Mouse (Mus musculus) lung, embryonic 16.5 days (tissue): ENCODE measurements around the gene Ist1. TPM values are rescaled to one million over a fixed set of nuclear protein-coding genes. Genes with fewer than 3 reads are reported as not detected.

Source experiments
- ATAC-seq: fragments of 200-750 bp; cut with Nextera tagmentation; 2 replicates; pipeline ENCODE4 v1.8.0; 2017; ENCODE audit warnings: low read depth, mild to moderate bottlenecking, moderate library complexity
- H3K27ac ChIP-seq: fragments of 300-500 bp; sonication (generic); 2 replicates; pipeline ENCODE4 v1.5.1; 2014; ENCODE audit warnings: mild to moderate bottlenecking, control low read depth, low read length
- H3K27me3 ChIP-seq: fragments of 300-500 bp; sonication (generic); 2 replicates; pipeline ENCODE4 v1.6.1; 2014; ENCODE audit warnings: low read depth, low read length, mixed read lengths; ENCODE audit not compliant: control insufficient read depth, insufficient read depth
- H3K36me3 ChIP-seq: fragments of 300-500 bp; sonication (generic); 2 replicates; pipeline ENCODE4 v1.6.1; 2014; ENCODE audit warnings: low read length; ENCODE audit not compliant: control insufficient read depth, insufficient read depth
- H3K4me1 ChIP-seq: fragments of 300-500 bp; sonication (generic); replicated peaks from 2 replicates; pipeline ENCODE4 v1.6.1; 2014; ENCODE audit warnings: low read length, mixed read lengths; ENCODE audit not compliant: control insufficient read depth, insufficient read depth
- H3K4me2 ChIP-seq: fragments of 300-500 bp; sonication (generic); 2 replicates; pipeline ENCODE4 v1.6.1; 2014; ENCODE audit warnings: low read depth, low read length, control low read depth
- H3K4me3 ChIP-seq: fragments of 300-500 bp; sonication (generic); 2 replicates; pipeline ENCODE4 v1.5.1; 2014; ENCODE audit warnings: mild to moderate bottlenecking, low read length, control low read depth
- H3K9ac ChIP-seq: fragments of 300-500 bp; sonication (generic); 2 replicates; pipeline ENCODE4 v1.6.1; 2014; ENCODE audit warnings: low read length, control low read depth
- H3K9me3 ChIP-seq: fragments of 300-500 bp; sonication (generic); 2 replicates; pipeline ENCODE4 v1.6.1; 2016; ENCODE audit warnings: low read length; ENCODE audit not compliant: control insufficient read depth
- WGBS: fragments of 180-500 bp; shearing (Covaris S2); extraction: QIAGEN DNeasy Blood & Tissue Kit; methylation state at CpG from one replicate; pipeline ENCODE4 v1.1.7; 2014; 5-methylcytosine and 5-hydroxymethylcytosine counted together
- polyA plus RNA-seq: library from polyadenylated mRNA; unstranded; fragments of >200 nt; fragmentation: Nextera tagmentation; extraction: Ambion mirVana; gene quantifications from 2 replicates; pipeline ENCODE4 v1.2.1, GENCODE M21; 2015

Gene Ist1
- polyA plus RNA-seq, 1 experiment from 2014 or later, result 145 TPM

GRCm38 (mm10) chr8:109707921-109708320 is 14.9 kb upstream of the Ist1 start:
- Histone ChIP-seq H3K4me2 (no peak overlapping the region), H3K9me3 (no peaks in the 10 kb centered on the region), H3K4me3 (no peak overlapping the region), H3K4me1 (peaks cover 22% of the 10 kb centered on the region), H3K9ac (no peak overlapping the region), H3K36me3 (peaks cover 22% of the 10 kb centered on the region), H3K27ac (no peak overlapping the region), H3K27me3 (peaks cover under 1% of the 10 kb centered on the region; the same call in 1 of the 2 replicates)
- no peak for ATAC-seq
- WGBS, result 93% methylated on average over 4 of the region's 4 CpGs

GRCm38 (mm10) chr8:109706874-109707237 is 13.8 kb upstream of the Ist1 start:
- Histone ChIP-seq H3K9me3 (no peaks in the 10 kb centered on the region), H3K4me2 (peak overlapping the region; percentile 92), H3K4me3 (peak overlapping the region; percentile 95), H3K27me3 (peaks cover 7% of the 10 kb centered on the region), H3K9ac (peak overlapping the region; percentile 99; the same call in 1 of the 2 replicates), H3K27ac (no peak overlapping the region), H3K4me1 (peaks cover 22% of the 10 kb centered on the region), H3K36me3 (peaks cover 20% of the 10 kb centered on the region)
- ATAC-seq, result 0 out of 2 replicates have a peak, but pooled peaks have one; percentile 26
- 25% methylated on average over 2 of the region's 2 CpGs for WGBS

GRCm38 (mm10) chr8:109706076-109706873 is 13.2 kb upstream of the Ist1 start:
- Histone ChIP-seq H3K36me3 (peaks cover 14% of the 10 kb centered on the region), H3K27me3 (peaks cover 7% of the 10 kb centered on the region), H3K4me1 (peaks cover 22% of the 10 kb centered on the region), H3K4me3 (peak overlapping the region; percentile 95), H3K9me3 (no peaks in the 10 kb centered on the region), H3K9ac (peak overlapping the region; percentile 99), H3K27ac (peak overlapping the region; percentile 31), H3K4me2 (peak overlapping the region; percentile 92)
- ATAC-seq, result peak; percentile 13; the same call in 1 of the 2 replicates
- under 1% methylated on average over 29 of the region's 30 CpGs for WGBS

- peak; percentile 92 for ATAC-seq
- Histone ChIP-seq H3K36me3 (peaks cover 7% of the 10 kb centered on the region), H3K4me1 (peaks cover 22% of the 10 kb centered on the region), H3K9me3 (no peaks in the 10 kb centered on the region), H3K9ac (peak within 1 kb of the TSS; percentile 99), H3K4me3 (peak within 1 kb of the TSS; percentile 95), H3K4me2 (peak within 1 kb of the TSS; percentile 92), H3K27me3 (peaks cover 7% of the 10 kb centered on the region), H3K27ac (peak within 1 kb of the TSS; percentile 95)
- WGBS, result under 1% methylated on average over 62 of the region's 100 CpGs
Observed at GRCm38 (mm10) chr8:109705320-109706075, 12.4 kb upstream of the Ist1 start, which contains the start of gene Zfp821. Gene Zfp821 (plus strand): TSS chr8:109705546.

GRCm38 (mm10) chr8:109704565-109705319 is 11.7 kb upstream of the Ist1 start:
- H3K9ac ChIP-seq, result peak overlapping the region; percentile 62
- peak overlapping the region; percentile 95 for H3K4me3 ChIP-seq
- H3K36me3 ChIP-seq, result peaks cover 3% of the 10 kb centered on the region
- ATAC-seq, result peak; percentile 15; the same call in 1 of the 2 replicates
- 6% methylated on average over 24 of the region's 24 CpGs for WGBS
- peaks cover 22% of the 10 kb centered on the region for H3K4me1 ChIP-seq
- peak overlapping the region; percentile 92 for H3K4me2 ChIP-seq
- peak overlapping the region; percentile 73 for H3K27ac ChIP-seq
- no peaks in the 10 kb centered on the region for H3K9me3 ChIP-seq
- peaks cover 7% of the 10 kb centered on the region for H3K27me3 ChIP-seq

- WGBS, result 71% methylated on average over 3 of the region's 3 CpGs
- ATAC-seq, result no peak
- H3K9me3 ChIP-seq, result no peaks in the 10 kb centered on the region
Observed at GRCm38 (mm10) chr8:109698477-109698876, 5.4 kb upstream of the Ist1 start.

GRCm38 (mm10) chr8:109697754-109698153 is 4.7 kb upstream of the Ist1 start:
- no peak overlapping the region for H3K27ac ChIP-seq
- no peak overlapping the region for H3K4me2 ChIP-seq
- H3K4me1 ChIP-seq, result 0 out of 2 replicates have a peak, but pooled peaks cover 3% of the 10 kb centered on the region
- H3K27me3 ChIP-seq, result peaks cover 8% of the 10 kb centered on the region
- no peak overlapping the region for H3K9ac ChIP-seq
- H3K4me3 ChIP-seq, result no peak overlapping the region
- WGBS, result 71% methylated on average over 1 of the region's 1 CpGs
- H3K9me3 ChIP-seq, result no peaks in the 10 kb centered on the region
- no peak for ATAC-seq
- H3K36me3 ChIP-seq, result no peaks in the 10 kb centered on the region

More at GRCm38 (mm10) chr8:109698477-109698876, 5.4 kb upstream of the Ist1 start:
- no peak overlapping the region for H3K27ac ChIP-seq
- H3K4me2 ChIP-seq, result no peak overlapping the region
- H3K4me3 ChIP-seq, result no peak overlapping the region
- no peak overlapping the region for H3K9ac ChIP-seq
- H3K4me1 ChIP-seq, result 0 out of 2 replicates have a peak, but pooled peaks cover 3% of the 10 kb centered on the region
- H3K27me3 ChIP-seq, result peaks cover 10% of the 10 kb centered on the region
- H3K36me3 ChIP-seq, result no peaks in the 10 kb centered on the region

GRCm38 (mm10) chr8:109694154-109694553 is 1.1 kb upstream of the Ist1 start:
- Histone ChIP-seq H3K36me3 (no peaks in the 10 kb centered on the region), H3K9me3 (no peaks in the 10 kb centered on the region), H3K4me3 (no peak overlapping the region), H3K27me3 (no peaks in the 10 kb centered on the region), H3K27ac (no peak overlapping the region), H3K4me2 (peak overlapping the region; percentile 76; the same call in 1 of the 2 replicates), H3K4me1 (peaks cover 12% of the 10 kb centered on the region), H3K9ac (no peak overlapping the region)
- 45% methylated on average over 6 of the region's 6 CpGs for WGBS
- ATAC-seq, result no peak
